8 mouse cellular contexts compared by ENCODE assay signal in the genomic region with DNA sequence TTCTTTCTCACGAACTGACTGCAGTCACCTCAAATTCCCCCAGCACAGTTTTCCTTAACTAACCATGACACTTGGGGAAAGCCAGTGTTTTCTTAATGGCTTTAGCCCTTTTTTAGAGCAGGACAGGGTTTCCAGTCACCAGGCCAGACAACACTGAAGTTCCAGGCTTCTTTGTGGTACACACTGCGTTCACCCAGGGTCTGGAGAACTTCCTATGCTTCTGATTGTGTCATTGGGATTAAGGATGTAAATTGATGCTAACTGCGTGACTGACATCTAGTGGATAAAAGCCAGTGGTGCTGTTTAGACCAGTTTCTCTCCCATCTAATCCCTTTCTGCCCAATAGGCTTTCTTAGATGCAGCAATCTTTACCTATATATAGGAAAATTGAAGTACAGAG.
DNase-seq lines count a peak whose midpoint lies in the region; ATAC-seq and TF ChIP-seq lines count a peak whose summit lies in the region.

No protein-coding gene starts in this region.

- DNase-seq in heart, postnatal 0 days (ENCODE audit: low spot score): peak; percentile 68
- DNase-seq in heart, postnatal 25 days (ENCODE audit: low spot score): no peak
- peak; percentile 65 for DNase-seq in NIH3T3 (ENCODE audit: low read depth)
- DNase-seq in layer of hippocampus, adult 18-20 months (ENCODE audit: low spot score in 2 of 2): peak; percentile 9 to 77
- peak; percentile 27 for DNase-seq in midbrain, embryonic 10.5 days (ENCODE audit: low spot score)
- DNase-seq in yolk sac, embryonic 10.5 days (ENCODE audit: low spot score): peak; percentile 27
- no peak for DNase-seq in thymus, postnatal 36 days

- H3K36me3 ChIP-seq in heart, postnatal 0 days (replicated peaks; ENCODE audit: control insufficient read depth, insufficient read depth, low read length): no peaks in the 10 kb centered on the region
- H3K36me3 ChIP-seq in forebrain, embryonic 16.5 days (ENCODE audit: control insufficient read depth, insufficient read depth): no peaks in the 10 kb centered on the region
- no peaks in the 10 kb centered on the region for H3K36me3 ChIP-seq in midbrain, embryonic 10.5 days

- no peak for TF ChIP-seq EP300 in heart, postnatal 0 days (IDR thresholded peaks at IDR 0.05; ENCODE audit: low read depth)

- no peak overlapping the region for H3K9ac ChIP-seq in heart, postnatal 0 days (replicated peaks; ENCODE audit: low read depth, low read length)
- H3K9ac ChIP-seq in forebrain, embryonic 16.5 days (replicated peaks; ENCODE audit: low read depth, low read length): no peak overlapping the region

- peaks cover 7% of the 10 kb centered on the region; the same call in 1 of the 2 replicates for H3K27me3 ChIP-seq in heart, postnatal 0 days (ENCODE audit: control insufficient read depth, insufficient read depth, low read length)
- H3K27me3 ChIP-seq in forebrain, embryonic 16.5 days (replicated peaks; ENCODE audit: control insufficient read depth, insufficient read depth, low read length): no peaks in the 10 kb centered on the region
- H3K27me3 ChIP-seq in midbrain, embryonic 10.5 days (ENCODE audit: low read depth, poor library complexity, severe bottlenecking): peaks cover 18% of the 10 kb centered on the region

- H3K9me3 ChIP-seq in heart, postnatal 0 days (replicated peaks; ENCODE audit: control insufficient read depth, low read length): no peaks in the 10 kb centered on the region
- no peaks in the 10 kb centered on the region for H3K9me3 ChIP-seq in forebrain, embryonic 16.5 days (ENCODE audit: control insufficient read depth, low read length)
- no peaks in the 10 kb centered on the region for H3K9me3 ChIP-seq in midbrain, embryonic 10.5 days (replicated peaks)

- TF ChIP-seq CTCF in heart, postnatal 0 days (IDR thresholded peaks at IDR 0.05; ENCODE audit: low read depth): peak; percentile 87

- peaks cover 5% of the 10 kb centered on the region for H3K4me1 ChIP-seq in heart, postnatal 0 days (ENCODE audit: control insufficient read depth, insufficient read depth)
- H3K4me1 ChIP-seq in forebrain, embryonic 16.5 days (replicated peaks; ENCODE audit: control insufficient read depth, insufficient read depth, low read length): peaks cover 7% of the 10 kb centered on the region; the same call in 1 of the 2 replicates
- peaks cover 17% of the 10 kb centered on the region for H3K4me1 ChIP-seq in midbrain, embryonic 10.5 days

- no peak overlapping the region for H3K4me3 ChIP-seq in heart, postnatal 0 days (ENCODE audit: low read depth, low read length)
- H3K4me3 ChIP-seq in forebrain, embryonic 16.5 days (replicated peaks; ENCODE audit: low read length): no peak overlapping the region
- no peak overlapping the region for H3K4me3 ChIP-seq in midbrain, embryonic 10.5 days

- ATAC-seq in heart, postnatal 0 days (ENCODE audit: insufficient read depth, low read depth): peak; percentile 75; the same call in 1 of the 2 replicates
- peak; percentile 76; the same call in 1 of the 2 replicates for ATAC-seq in forebrain, embryonic 16.5 days

- H3K27ac ChIP-seq in heart, postnatal 0 days (ENCODE audit: low read depth): no peak overlapping the region
- H3K27ac ChIP-seq in forebrain, embryonic 16.5 days (ENCODE audit: low read length): no peak overlapping the region
- H3K27ac ChIP-seq in midbrain, embryonic 10.5 days (replicated peaks): no peak overlapping the region

- intact Hi-C loops in heart, postnatal 25 days (cut with DNase I): loop anchor here (1.0 to 10.0 kb wide), 5 partner anchors 281 to 675 kb away; no protein-coding TSS in a partner anchor

- 31% methylated on average over 3 of the region's 3 CpGs for WGBS in heart, postnatal 0 days
- 32% methylated on average over 3 of the region's 3 CpGs for WGBS in forebrain, embryonic 16.5 days
- 32% methylated on average over 3 of the region's 3 CpGs for WGBS in midbrain, embryonic 10.5 days

- H3K4me2 ChIP-seq in heart, postnatal 0 days (ENCODE audit: low read depth, low read length): no peak overlapping the region
- no peak overlapping the region for H3K4me2 ChIP-seq in forebrain, embryonic 16.5 days (ENCODE audit: low read length)

Comparison
In these comparisons a context has a peak if more than half of its experiments do, and no peak if none do; other contexts are left out.
1. DNase-seq: peak in heart, postnatal 0 days (single experiment), NIH3T3 (single experiment), layer of hippocampus, adult 18-20 months (2 of 2), midbrain, embryonic 10.5 days (single experiment) and yolk sac, embryonic 10.5 days (single experiment); none in heart, postnatal 25 days (single experiment) and thymus, postnatal 36 days (0 of 2).